Mouse (Mus musculus) brain, embryonic 14.5 days (tissue): ENCODE measurements at regions not wholly inside any gene's neighbourhood (a gene's known extent, or its start where the extent isn't known, plus 50 kb on each side); places are given as distances from the start of the nearest gene placed in this dataset.

Experiments used
- CTCF ChIP-seq: fragments of 200-500 bp; IDR thresholded peaks from 2 replicates; pipeline ENCODE4 v1.5.1; 2012; ENCODE audit warnings: inconsistent platforms, mild to moderate bottlenecking, moderate library complexity, borderline replicate concordance; ENCODE audit not compliant: insufficient read depth, insufficient read length; ENCODE audit errors: extremely low read depth
- POLR2A ChIP-seq: fragments of 200-500 bp; IDR thresholded peaks from 2 replicates; pipeline ENCODE4 v1.6.1; 2012; ENCODE audit warnings: mild to moderate bottlenecking, inconsistent platforms, borderline replicate concordance; ENCODE audit not compliant: poor library complexity, insufficient read depth, insufficient read length, severe bottlenecking; ENCODE audit errors: extremely low read depth

- TF ChIP-seq POLR2A (no peak), CTCF (no peak)
Observed at GRCm38 (mm10) chr9:41737671-41738070, 386.4 kb downstream of the Sorl1 start.
